Mouse (Mus musculus) frontal cortex, adult (tissue): ENCODE measurements around the gene Npdc1.
"Not testable (repeated sequence)": the region's sequence is repeated elsewhere in the genome, so short reads cannot be mapped to it uniquely, and the experiment has no call there.

Experiments
- ATAC-seq: cut with Nextera tagmentation; 2 replicates; pipeline ENCODE4 v1.9.2; 2017; ENCODE audit warnings: mild to moderate bottlenecking, moderate library complexity, mixed read lengths; ENCODE audit not compliant: low TSS enrichment

Npdc1 gene

DNA sequence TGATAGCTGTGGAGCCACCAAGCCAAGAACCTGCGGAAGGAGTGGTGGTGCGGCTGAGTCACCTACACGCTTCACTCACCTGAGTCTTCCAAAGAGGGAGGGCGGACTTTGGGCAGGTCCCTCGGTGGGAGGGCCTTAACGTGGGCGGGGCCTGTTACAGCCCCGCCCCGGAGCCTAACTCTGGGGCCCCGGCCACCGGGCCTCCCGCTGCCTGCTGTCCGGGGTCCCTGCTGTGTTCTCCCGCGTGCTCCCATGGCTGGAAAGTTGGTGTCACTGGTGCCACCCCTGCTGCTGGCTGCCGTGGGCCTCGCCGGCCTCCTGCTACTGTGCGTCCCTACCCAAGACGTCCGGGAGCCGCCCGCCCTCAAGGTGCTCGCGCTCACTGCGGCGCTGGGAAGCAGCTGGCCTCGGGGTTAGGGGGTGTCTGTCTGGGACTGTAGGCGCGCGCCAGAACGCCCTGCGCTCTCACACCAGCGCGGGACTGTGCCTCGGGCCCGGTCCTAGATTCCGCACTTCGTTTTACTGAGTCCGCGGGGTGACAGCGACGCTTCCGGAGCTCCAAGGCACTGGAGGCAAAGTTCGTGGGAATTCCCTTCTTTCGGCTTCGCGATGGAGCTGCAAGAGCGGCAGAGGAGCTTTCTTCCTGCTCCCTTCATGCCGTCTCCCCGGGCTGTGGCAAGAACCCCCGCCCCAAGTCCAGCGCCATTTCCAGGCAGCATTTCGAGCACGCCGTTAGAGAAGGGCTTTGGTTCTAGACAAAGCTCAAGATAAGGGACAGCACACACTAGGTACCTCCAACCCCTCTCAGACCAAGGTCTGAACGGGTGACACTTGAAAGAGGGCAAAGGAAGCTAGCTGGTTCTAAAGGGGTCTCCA, 3.2 kb upstream of the Npdc1 start, which contains the start of gene Entpd2:
Entpd2 (plus strand) TSS at position 154 of the 876 bp plus-strand sequence.
- ATAC-seq: peak; percentile 43

GRCm38 (mm10) chr2:25396597-25396983, 2.6 kb upstream of the Npdc1 start:
- 0 out of 2 replicates have a peak, but pooled peaks have one; percentile 20 for ATAC-seq

GRCm38 (mm10) chr2:25397010-25397409, 2.1 kb upstream of the Npdc1 start:
- ATAC-seq: no peak

DNA sequence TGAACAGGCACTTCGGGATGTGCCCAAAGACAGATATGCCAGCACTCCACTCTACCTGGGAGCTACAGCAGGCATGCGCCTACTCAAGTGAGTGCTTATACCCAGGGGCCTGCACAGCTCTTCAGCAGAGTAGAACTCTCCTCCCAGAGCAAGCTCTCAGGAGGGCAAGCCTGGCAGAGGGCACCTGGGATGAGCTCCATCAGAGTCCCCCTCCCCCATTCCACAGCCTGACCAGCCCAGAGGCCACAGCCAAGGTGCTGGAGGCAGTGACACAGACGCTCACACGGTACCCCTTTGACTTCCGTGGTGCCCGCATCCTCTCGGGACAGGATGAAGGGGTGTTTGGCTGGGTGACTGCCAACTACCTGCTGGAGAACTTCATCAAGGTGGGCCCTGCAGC, 1.1 kb upstream of the Npdc1 start:
- no peak for ATAC-seq

GRCm38 (mm10) chr2:25400291-25400690, 1.1 kb downstream of the Npdc1 start:
- ATAC-seq: no peak

- no peak for ATAC-seq
Observed at GRCm38 (mm10) chr2:25400764-25401163, 1.6 kb downstream of the Npdc1 start.

DNA sequence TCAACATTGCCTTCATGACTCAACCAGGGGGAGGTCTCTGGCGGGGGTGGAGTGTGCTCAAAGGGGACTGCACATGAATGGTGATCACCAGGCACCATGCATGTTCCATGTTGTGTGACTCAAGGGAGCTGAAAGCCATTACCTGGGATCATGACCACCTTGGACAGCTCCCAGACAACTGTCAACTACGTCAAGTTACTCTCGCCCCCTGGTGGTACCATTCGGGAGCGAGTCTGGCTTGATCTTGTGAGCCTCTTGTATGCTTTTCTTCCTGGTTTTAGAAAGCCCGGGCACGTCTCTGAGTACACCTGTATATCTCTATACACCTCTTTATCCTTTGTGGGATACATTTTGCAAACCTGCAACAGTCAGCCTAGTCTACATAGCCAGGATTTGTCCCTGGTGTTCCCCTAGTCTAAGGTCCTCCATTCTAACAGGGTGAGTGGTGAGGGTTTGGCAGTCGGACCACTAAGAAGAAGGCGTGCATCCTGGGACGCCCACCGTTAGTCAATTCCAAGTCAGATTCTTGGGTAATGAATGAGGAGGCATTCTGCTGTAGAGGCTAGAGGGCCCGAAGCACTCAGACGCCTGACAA, 3.3 kb downstream of the Npdc1 start:
- ATAC-seq: peak; percentile 27; the same call in 1 of the 2 replicates

GRCm38 (mm10) chr2:25402972-25403601, 3.9 kb downstream of the Npdc1 start:
- peak; percentile 80 for ATAC-seq

DNA sequence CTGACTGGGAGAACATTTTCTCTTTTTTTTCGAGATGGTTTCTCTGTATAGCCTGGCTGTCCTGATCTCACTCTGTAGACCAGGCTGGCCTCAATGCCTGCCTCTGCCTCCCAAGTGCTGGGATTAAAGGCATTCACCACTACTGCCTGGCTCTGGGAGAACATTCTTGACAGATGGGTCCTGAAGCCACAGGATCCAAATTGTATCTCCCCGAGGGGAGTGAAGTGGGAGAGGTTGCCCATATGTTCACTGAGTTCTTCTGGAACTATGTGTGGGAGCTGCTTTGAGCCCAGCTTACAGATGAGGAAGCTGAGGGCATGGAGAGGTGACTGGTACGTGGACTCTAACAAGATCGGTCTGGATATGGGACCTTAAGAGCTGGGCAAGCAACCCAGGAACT, 4.8 kb downstream of the Npdc1 start:
- no peak for ATAC-seq

- no peak for ATAC-seq
Observed at GRCm38 (mm10) chr2:25408908-25409307, 9.8 kb downstream of the Npdc1 start.

GRCm38 (mm10) chr2:25413436-25413835, 14.3 kb downstream of the Npdc1 start:
- ATAC-seq: not testable (repeated sequence)

DNA sequence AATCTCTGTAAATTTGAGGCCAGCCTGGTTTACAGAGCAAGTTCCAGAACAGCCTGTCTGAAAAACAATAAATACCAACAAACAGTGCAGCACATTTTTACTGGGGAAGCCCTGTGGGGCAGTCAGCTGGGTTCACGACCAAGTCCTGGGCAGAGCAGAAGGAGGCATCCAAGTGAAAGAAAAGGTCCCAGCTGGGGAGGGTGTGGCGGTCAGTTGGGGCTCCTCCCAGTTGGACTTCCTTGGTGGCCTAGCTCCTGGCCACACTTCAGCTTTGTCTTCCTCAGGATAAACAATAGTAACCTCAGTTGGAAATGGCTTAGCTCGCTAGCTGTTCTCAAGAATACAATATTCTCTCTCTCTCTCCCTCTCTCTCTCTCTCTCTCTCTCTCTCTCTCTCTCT, 18.3 kb downstream of the Npdc1 start:
- ATAC-seq: no peak

DNA sequence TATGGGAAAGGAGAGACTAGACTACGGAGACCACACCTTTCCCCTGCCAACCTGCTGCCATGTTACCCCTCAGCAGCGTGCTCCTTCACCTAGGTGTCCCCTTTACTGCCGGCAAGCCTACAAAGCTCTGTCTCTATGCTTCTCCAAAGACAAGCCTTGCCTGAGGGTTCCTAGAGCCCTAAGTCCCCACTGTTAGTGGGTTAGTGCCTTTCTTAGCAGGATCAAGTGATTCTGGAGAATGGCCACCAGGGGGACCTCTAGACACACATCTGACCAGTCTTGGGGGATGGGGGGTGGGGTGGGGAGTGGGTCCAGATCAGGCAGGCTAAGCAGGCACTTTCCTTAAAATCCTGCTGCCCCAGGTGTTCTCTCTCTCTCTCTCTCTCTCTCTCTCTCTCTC, 22.7 kb downstream of the Npdc1 start:
- ATAC-seq: 0 out of 2 replicates have a peak, but pooled peaks have one; percentile 45

- no peak for ATAC-seq
Observed at GRCm38 (mm10) chr2:25422587-25423410, 23.6 kb downstream of the Npdc1 start, which contains the start of gene Fut7. TSS of gene Fut7 (plus strand) at chr2:25423267.

GRCm38 (mm10) chr2:25423626-25424025, 24.5 kb downstream of the Npdc1 start:
- no peak for ATAC-seq

DNA sequence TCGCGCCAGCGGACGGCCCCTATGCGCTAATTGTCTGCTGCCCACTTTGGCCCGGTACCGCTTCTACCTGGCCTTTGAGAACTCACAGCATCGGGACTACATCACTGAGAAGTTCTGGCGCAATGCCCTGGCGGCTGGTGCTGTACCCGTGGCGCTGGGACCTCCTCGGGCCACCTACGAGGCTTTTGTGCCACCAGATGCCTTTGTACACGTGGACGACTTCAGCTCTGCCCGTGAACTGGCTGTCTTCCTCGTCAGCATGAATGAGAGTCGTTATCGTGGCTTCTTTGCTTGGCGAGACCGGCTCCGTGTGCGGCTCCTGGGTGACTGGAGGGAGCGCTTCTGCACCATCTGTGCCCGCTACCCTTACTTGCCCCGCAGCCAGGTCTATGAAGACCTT, 26.3 kb downstream of the Npdc1 start:
- no peak for ATAC-seq

GRCm38 (mm10) chr2:25426721-25427191, 27.6 kb downstream of the Npdc1 start:
- no peak for ATAC-seq

GRCm38 (mm10) chr2:25427256-25427655, 28.1 kb downstream of the Npdc1 start:
- ATAC-seq: no peak

DNA sequence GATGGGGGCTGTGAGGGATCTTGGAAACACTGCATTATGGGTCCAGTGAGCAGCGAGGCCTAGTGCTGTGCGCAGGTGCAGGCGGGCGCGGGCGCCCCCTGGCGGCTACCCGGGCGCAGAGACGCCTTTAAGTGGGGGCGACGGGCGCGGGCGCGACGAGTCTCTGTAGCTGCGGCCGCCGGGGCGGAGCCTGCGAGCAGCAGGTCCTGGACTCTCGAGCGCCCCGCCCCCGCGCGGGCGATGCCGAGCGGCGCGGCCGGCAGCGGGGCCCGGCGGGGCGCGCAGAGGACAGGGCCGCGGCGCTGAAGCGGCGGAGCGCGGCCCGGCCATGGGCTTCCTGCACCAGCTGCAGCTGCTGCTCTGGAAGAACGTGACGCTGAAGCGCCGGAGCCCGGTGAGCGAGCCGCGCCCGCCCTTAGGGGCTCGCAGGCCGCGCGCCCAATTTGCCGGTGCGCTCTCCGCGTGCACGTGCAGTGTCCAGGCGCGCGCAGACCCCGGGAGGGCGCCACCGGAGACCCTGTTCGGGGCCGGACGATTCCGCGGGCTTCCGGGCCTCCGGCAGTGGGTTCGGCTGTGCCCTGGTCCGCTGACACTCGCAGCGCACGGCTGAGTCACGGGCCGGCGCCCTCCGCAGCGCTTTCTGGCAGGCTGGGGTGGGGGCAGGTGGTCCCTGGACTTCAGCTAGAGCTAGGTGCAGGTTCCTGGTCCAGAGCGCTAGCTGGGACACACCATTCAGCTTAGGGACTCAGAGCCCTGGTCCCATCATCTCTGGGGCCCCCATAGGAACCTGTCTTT, 29.5 kb downstream of the Npdc1 start, which contains the start of gene Abca2:
Abca2 (plus strand) TSS at position 262 of the 795 bp plus-strand sequence.
- peak; percentile 81 for ATAC-seq

- no peak for ATAC-seq
Observed at GRCm38 (mm10) chr2:25429435-25430180, 30.5 kb downstream of the Npdc1 start.
